Comparison of ENCODE assay signal across 16 mouse cellular contexts in the genomic region with DNA sequence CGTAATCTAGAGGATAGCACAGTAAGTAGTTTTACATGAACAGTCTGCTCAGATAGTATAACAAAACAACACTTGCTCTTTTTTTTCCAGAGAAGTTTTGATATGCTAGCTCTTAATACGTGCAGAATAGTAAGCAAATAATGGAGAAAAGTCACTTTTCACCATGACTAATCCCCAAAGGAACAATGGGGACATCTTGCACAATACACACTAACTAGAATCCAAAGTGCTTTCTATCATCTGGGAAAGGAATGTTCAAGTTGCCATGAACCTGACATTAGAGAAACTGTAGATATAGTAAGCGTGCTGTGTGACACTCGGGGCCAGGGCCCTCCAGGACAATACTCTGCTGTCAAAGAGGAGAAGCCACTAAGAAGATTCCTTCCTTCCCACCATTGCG.
"Had no signal": no experiment of that assay in that cellular context is flagged by ENCODE, and none has a peak within 500 bp of the region (broad histone marks: within the 10 kb centered on the region; RNA-seq: fewer than 3 reads in every experiment).

No protein-coding gene starts in this region.

- H3K9ac ChIP-seq: neural tube, embryonic 13.5 days; neural tube, embryonic 15.5 days; stomach, embryonic 15.5 days had no signal

- H3K9me3 ChIP-seq: neural tube, embryonic 13.5 days; neural tube, embryonic 15.5 days; stomach, embryonic 15.5 days had no signal

- H3K27ac ChIP-seq: neural tube, embryonic 13.5 days; neural tube, embryonic 15.5 days; stomach, embryonic 15.5 days; stomach, postnatal 0 days had no signal

- H3K27me3 ChIP-seq: neural tube, embryonic 13.5 days; neural tube, embryonic 15.5 days; stomach, embryonic 15.5 days had no signal

- H3K36me3 ChIP-seq: neural tube, embryonic 13.5 days; neural tube, embryonic 15.5 days; stomach, embryonic 15.5 days had no signal

- H3K4me1 ChIP-seq: neural tube, embryonic 13.5 days; neural tube, embryonic 15.5 days; stomach, embryonic 15.5 days had no signal

- H3K4me2 ChIP-seq: neural tube, embryonic 13.5 days; neural tube, embryonic 15.5 days; stomach, embryonic 15.5 days had no signal

- DNase-seq: retina, postnatal 1 day; right cerebral cortex, adult 18-20 months; right cerebral cortex, postnatal 14 days; right cerebral cortex, postnatal 25 days; right cerebral cortex, postnatal 4 days; spleen, adult 18-20 months; thymus, adult 18-20 months; thymus, adult 2 months; thymus, postnatal 14 days; thymus, postnatal 25 days; thymus, postnatal 36 days; thymus, postnatal 4 days had no signal

- H3K4me3 ChIP-seq: neural tube, embryonic 13.5 days; neural tube, embryonic 15.5 days; stomach, embryonic 15.5 days had no signal
